Mouse (Mus musculus): ENCODE results near the gene Cited2. TPM values are rescaled to one million over a fixed set of nuclear protein-coding genes. Genes with fewer than 3 reads are reported as not detected.

The Cited2 gene
- total RNA-seq (2014; rRNA removed) (102 and 112 TPM in 2 replicates), polyA plus RNA-seq (2015; fragmentation: Nextera tagmentation; extraction: Ambion mirVana) (59.4 and 60.4 TPM in 2 replicates)

- Histone ChIP-seq H3K4me2 (ENCODE audit: low read depth, low read length) (peak within 1 kb of the TSS; percentile 90), H3K27ac (peak within 1 kb of the TSS; percentile 99), H3K36me3 (ENCODE audit: insufficient read depth, low read length) (no peaks in the 10 kb centered on the region), H3K4me3 (ENCODE audit: low read length) (peak within 1 kb of the TSS; percentile 98), H3K9me3 (ENCODE audit: low read length) (no peaks in the 10 kb centered on the region), H3K4me1 (ENCODE audit: insufficient read depth, low read length) (no peaks in the 10 kb centered on the region), H3K9ac (replicated peaks; ENCODE audit: low read length) (peak within 1 kb of the TSS; percentile 93), H3K27me3 (ENCODE audit: insufficient read depth, low read length) (no peaks in the 10 kb centered on the region)
- peak; percentile 62 for TF ChIP-seq CTCF (IDR thresholded peaks at IDR 0.05; ENCODE audit: low read depth)
- under 1% methylated on average over 55 of the region's 55 CpGs for WGBS
- ATAC-seq (peak; percentile 87), DNase-seq (ENCODE audit: low spot score) (peak; percentile 97)
These were observed at the start of gene Cited2 for GRCm38 (mm10) chr10:17722653-17723410. Gene Cited2, plus strand, starts transcription at chr10:17723218.

GRCm38 (mm10) chr10:17674454-17674853 lies 48.6 kb upstream of the Cited2 start:
- DNase-seq (ENCODE audit: low spot score) (no peak), ATAC-seq (no peak)
- no peaks in the 10 kb centered on the region for H3K36me3 ChIP-seq (ENCODE audit: insufficient read depth, low read length)
- no peak overlapping the region for H3K4me3 ChIP-seq (ENCODE audit: low read length)
- no peak overlapping the region for H3K4me2 ChIP-seq (ENCODE audit: low read depth, low read length)
- H3K27ac ChIP-seq, result no peak overlapping the region
- 70% methylated on average over 5 of the region's 5 CpGs for WGBS
- TF ChIP-seq CTCF (IDR thresholded peaks at IDR 0.05; ENCODE audit: low read depth), result no peak
- H3K27me3 ChIP-seq (ENCODE audit: insufficient read depth, low read length), result no peaks in the 10 kb centered on the region
- H3K4me1 ChIP-seq (ENCODE audit: insufficient read depth, low read length), result no peaks in the 10 kb centered on the region
- no peak overlapping the region for H3K9ac ChIP-seq (replicated peaks; ENCODE audit: low read length)
- no peaks in the 10 kb centered on the region for H3K9me3 ChIP-seq (ENCODE audit: low read length)

GRCm38 (mm10) chr10:17674869-17675268 lies 48.1 kb upstream of the Cited2 start:
- Histone ChIP-seq H3K27ac (no peak overlapping the region), H3K27me3 (ENCODE audit: insufficient read depth, low read length) (no peaks in the 10 kb centered on the region), H3K36me3 (ENCODE audit: insufficient read depth, low read length) (no peaks in the 10 kb centered on the region), H3K4me2 (ENCODE audit: low read depth, low read length) (no peak overlapping the region), H3K9ac (replicated peaks; ENCODE audit: low read length) (no peak overlapping the region), H3K4me3 (ENCODE audit: low read length) (no peak overlapping the region), H3K4me1 (ENCODE audit: insufficient read depth, low read length) (no peaks in the 10 kb centered on the region), H3K9me3 (ENCODE audit: low read length) (no peaks in the 10 kb centered on the region)
- ATAC-seq (no peak), DNase-seq (ENCODE audit: low spot score) (no peak)
- TF ChIP-seq CTCF (IDR thresholded peaks at IDR 0.05; ENCODE audit: low read depth), result no peak
- 94% methylated on average over 2 of the region's 2 CpGs for WGBS

GRCm38 (mm10) chr10:17676464-17676863 lies 46.6 kb upstream of the Cited2 start:
- H3K9me3 ChIP-seq (ENCODE audit: low read length), result no peaks in the 10 kb centered on the region
- ATAC-seq, result no peak
- DNase-seq (ENCODE audit: low spot score), result no peak

GRCm38 (mm10) chr10:17677308-17677707 lies 45.7 kb upstream of the Cited2 start:
- ATAC-seq, result no peak
- Histone ChIP-seq H3K4me1 (ENCODE audit: insufficient read depth, low read length) (no peaks in the 10 kb centered on the region), H3K9me3 (ENCODE audit: low read length) (no peaks in the 10 kb centered on the region), H3K4me3 (ENCODE audit: low read length) (no peak overlapping the region), H3K4me2 (ENCODE audit: low read depth, low read length) (no peak overlapping the region), H3K27ac (no peak overlapping the region), H3K9ac (replicated peaks; ENCODE audit: low read length) (no peak overlapping the region), H3K27me3 (ENCODE audit: insufficient read depth, low read length) (no peaks in the 10 kb centered on the region), H3K36me3 (ENCODE audit: insufficient read depth, low read length) (no peaks in the 10 kb centered on the region)
- no peak for DNase-seq (ENCODE audit: low spot score)
- 88% methylated on average over 4 of the region's 4 CpGs for WGBS
- no peak for TF ChIP-seq CTCF (IDR thresholded peaks at IDR 0.05; ENCODE audit: low read depth)

More at GRCm38 (mm10) chr10:17676464-17676863, 46.6 kb upstream of the Cited2 start:
- no peaks in the 10 kb centered on the region for H3K36me3 ChIP-seq (ENCODE audit: insufficient read depth, low read length)
- H3K4me3 ChIP-seq (ENCODE audit: low read length), result no peak overlapping the region
- H3K4me2 ChIP-seq (ENCODE audit: low read depth, low read length), result no peak overlapping the region
- no peaks in the 10 kb centered on the region for H3K27me3 ChIP-seq (ENCODE audit: insufficient read depth, low read length)
- no peak overlapping the region for H3K27ac ChIP-seq
- WGBS, result 71% methylated on average over 3 of the region's 3 CpGs
- no peak overlapping the region for H3K9ac ChIP-seq (replicated peaks; ENCODE audit: low read length)
- no peak for TF ChIP-seq CTCF (IDR thresholded peaks at IDR 0.05; ENCODE audit: low read depth)
- H3K4me1 ChIP-seq (ENCODE audit: insufficient read depth, low read length), result no peaks in the 10 kb centered on the region

GRCm38 (mm10) chr10:17680432-17681382 lies 42.3 kb upstream of the Cited2 start:
- H3K9me3 ChIP-seq (ENCODE audit: low read length), result no peaks in the 10 kb centered on the region
- 86% methylated on average over 8 of the region's 8 CpGs for WGBS
- no peaks in the 10 kb centered on the region for H3K36me3 ChIP-seq (ENCODE audit: insufficient read depth, low read length)
- ATAC-seq, result no peak
- no peak for TF ChIP-seq CTCF (IDR thresholded peaks at IDR 0.05; ENCODE audit: low read depth)
- no peaks in the 10 kb centered on the region for H3K4me1 ChIP-seq (ENCODE audit: insufficient read depth, low read length)
- H3K4me3 ChIP-seq (ENCODE audit: low read length), result no peak overlapping the region
- H3K4me2 ChIP-seq (ENCODE audit: low read depth, low read length), result no peak overlapping the region
- no peaks in the 10 kb centered on the region for H3K27me3 ChIP-seq (ENCODE audit: insufficient read depth, low read length)
- no peak for DNase-seq (ENCODE audit: low spot score)
- no peak overlapping the region for H3K27ac ChIP-seq
- H3K9ac ChIP-seq (replicated peaks; ENCODE audit: low read length), result no peak overlapping the region
